Mouse (Mus musculus): ENCODE measurements at regions not wholly inside any gene's neighbourhood (a gene's known extent, or its start where the extent isn't known, plus 50 kb on each side); places are given as distances from the start of the nearest gene placed in this dataset.

DNA sequence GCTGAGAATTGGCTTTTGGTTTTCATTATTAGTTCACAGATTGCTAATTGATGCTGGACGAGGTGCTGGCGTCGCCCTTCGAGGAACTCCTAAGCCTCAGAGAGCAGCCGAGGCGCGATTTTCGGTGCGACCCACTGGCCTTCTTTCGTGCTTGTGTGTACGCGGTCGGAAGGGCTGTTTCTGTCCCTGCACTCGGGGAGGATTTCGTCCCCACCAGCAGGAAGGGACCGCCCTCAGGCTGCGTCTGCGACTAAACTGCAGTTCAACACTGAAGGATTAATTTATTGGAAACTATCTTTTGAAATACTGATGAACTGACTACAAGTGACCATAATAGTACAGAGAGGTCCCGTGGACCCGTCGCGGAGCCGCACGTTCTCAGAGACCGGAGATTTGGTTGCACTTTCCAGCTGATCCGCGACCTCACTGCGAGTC lies 228.4 kb upstream of the Sall1 start:
- TF ChIP-seq GATA4 (IDR thresholded peaks at IDR 0.05; ENCODE audit: insufficient replicate concordance, low read length), result no peak

DNA sequence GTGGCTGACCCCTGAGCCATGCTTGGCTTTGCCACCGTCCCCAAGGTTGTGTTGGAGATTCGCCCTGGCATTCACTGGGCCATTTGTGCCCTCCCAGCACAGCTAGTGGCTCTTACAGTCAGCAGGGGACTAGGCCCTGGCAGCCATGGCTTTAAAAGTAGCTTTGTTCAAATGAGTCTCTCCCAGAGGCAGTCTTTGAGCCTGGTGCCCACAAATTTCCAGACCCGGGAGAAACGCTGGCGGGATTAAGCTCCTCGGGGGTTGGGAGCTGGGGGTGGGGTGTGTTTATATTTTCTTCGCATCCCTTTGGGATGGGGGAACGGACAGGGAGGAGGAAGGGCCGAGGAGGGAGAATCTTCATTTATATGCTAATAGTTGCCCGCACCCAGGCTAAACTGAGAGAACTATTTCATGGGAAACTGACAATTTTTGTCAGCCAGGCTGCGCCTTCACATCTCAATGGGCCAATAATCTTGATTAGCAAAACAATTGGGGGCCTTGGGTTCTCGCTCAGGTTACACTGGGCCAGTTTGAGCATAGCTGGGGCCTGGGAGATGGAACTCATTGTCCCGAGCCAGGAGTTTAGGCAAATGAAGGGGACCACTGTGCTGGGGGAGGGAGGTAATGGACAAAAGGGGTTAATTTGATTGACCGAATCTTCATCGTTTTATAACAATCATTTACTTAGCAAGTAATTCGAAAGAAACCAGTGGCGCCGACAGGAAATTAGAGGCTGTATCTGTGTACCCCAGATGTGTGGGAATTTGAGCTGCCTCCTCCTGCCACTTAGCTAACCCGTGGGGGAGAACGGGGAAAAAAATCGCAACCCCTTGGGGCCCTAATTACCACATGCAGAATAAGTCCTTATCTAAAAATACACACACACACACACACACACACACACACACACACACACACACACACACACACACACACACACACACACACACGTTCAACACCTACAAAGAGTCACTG lies 227.7 kb upstream of the Sall1 start:
- no peak for TF ChIP-seq GATA4 (IDR thresholded peaks at IDR 0.05; ENCODE audit: insufficient replicate concordance, low read length)

DNA sequence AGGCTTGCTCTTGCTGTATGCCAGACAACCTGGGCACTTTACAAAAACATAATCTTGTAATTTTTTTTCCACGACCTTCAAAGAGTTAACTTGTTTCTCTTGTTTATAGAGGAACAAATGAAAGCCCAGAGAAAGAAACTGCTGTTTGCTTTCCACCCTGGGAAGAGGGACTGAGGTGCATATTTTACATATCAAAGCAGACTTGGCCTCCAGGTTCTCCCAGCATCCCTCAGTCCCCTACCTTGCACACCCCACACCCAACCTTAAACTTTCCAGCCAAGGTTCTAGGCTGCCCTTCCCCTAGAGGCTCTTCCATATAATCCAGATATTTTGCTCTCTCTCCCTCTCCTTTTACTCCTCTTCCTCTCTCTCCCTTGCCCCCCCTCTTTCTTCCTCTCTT lies 226.0 kb upstream of the Sall1 start:
- TF ChIP-seq GATA4 (IDR thresholded peaks at IDR 0.05; ENCODE audit: insufficient replicate concordance, low read length), result no peak

DNA sequence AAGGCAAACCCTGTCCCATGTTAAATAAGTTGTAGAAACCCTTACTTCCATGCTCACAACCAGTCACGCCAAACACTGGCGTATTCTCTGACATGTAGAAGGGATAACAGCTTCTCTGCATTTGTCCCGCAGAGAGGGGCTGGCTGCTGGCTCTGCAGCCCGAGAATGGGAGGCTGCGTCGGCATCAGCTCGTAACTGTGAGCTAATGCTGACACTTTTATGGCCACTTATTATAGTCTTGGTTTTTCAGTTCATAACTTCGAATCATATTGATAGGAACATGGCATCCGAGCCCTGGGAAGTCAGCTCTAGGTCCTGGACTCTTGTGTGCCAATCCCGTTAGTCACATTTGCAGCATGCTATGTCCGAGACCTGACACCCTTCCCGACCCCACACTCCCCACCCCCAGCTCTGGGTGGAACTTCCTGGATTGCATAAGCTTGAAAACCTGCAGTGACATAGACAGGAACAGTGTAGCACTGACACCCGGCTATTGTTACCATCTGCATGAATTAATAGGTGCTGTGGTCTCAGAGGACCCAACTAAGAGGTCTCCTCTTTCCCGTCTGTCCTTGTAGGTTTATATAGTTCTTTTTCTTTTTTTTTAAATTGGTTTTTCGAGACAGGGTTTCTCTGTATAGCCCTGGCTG lies 217.3 kb upstream of the Sall1 start:
- TF ChIP-seq GATA4 (IDR thresholded peaks at IDR 0.05; ENCODE audit: insufficient replicate concordance, low read length), result no peak

DNA sequence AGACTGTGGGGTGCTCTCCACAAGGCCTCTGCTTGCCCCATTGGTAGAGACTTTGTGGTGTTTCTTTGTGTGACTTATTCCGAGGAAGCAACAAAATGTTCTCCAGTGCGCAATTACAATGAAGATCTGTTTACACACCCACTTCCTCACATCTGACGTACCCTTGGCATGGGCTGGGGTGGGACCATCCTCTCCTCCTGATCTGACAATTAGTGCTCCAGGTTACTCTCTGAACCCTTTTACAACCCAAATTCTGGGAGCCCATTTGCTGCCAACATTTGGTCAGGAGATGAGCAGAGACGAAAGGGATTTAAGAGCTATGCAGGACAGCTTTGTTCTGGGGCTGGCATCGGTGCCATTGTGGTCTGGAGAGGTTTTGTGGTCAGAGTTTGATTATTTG lies 215.9 kb upstream of the Sall1 start:
- TF ChIP-seq GATA4 (IDR thresholded peaks at IDR 0.05; ENCODE audit: insufficient replicate concordance, low read length), result no peak

DNA sequence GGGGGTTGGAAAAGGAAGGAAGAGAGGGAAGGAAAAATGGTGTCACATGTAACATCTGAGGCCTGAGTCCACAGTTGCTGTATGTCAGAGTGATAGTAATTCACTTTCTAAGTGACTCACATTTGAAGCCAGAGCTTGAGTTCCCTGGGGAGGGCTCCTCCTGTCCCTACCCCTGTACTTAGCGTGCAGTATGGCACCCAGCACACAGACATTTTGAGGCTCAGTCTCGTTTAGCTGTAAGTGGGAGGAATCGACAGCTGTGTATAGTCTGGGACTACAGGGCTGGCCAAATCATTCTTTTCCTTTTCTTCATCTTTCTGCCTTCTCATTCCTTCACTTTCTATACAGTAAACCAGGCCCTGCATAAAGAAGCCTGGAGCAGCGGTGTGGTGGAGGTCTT lies 202.4 kb upstream of the Sall1 start:
- no peak for TF ChIP-seq GATA4 (IDR thresholded peaks at IDR 0.05; ENCODE audit: insufficient replicate concordance, low read length)

DNA sequence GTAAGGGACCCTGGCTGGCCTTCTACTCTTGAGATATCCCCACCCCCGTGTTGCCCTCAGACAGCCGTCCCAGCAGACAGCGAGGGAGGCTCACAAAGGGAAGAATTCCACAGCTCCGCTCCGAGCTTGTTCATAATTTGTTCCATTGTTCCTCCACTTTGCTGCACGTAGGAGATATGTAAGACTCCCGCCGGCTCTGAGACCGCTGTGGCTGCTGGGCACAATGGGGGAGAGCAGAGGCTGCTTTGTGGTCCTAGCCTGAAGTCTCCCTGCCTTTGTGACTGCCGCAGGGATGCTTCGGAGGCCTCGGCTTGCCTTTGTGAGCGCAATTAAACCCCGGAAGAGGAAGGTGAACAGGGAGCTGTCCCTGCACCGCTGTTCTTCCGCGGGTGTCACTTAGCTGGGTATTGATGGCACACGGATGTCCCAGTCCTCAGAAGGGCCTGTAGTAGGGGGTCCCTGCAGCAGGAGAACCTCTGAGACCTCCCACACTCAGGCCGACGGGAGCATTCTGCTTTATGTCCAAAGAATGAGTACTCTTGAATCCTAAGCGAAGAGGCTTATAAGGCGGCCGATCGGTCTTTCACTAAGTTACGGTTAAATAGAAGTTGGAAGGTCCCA lies 201.3 kb upstream of the Sall1 start:
- no peak for TF ChIP-seq GATA4 (IDR thresholded peaks at IDR 0.05; ENCODE audit: insufficient replicate concordance, low read length)

DNA sequence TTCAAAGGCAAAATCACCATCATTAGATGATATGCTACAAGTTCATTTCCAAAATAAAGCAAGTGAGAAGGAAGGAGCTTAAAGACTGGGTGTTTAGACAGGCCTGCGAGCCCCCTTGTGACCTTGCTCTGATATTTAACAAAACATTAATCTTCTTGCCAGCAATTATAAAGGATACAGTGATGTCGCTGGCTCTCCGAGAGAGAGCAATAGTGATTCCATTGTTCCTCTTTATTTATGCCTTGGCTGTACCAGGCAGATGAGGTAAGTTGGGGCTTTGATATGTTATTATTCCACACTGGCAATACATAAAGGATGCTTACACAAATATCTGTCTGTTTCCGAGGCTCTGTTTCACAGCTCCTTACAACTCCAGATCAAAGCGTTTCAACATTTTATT lies 197.7 kb upstream of the Sall1 start:
- no peak for TF ChIP-seq GATA4 (IDR thresholded peaks at IDR 0.05; ENCODE audit: insufficient replicate concordance, low read length)

DNA sequence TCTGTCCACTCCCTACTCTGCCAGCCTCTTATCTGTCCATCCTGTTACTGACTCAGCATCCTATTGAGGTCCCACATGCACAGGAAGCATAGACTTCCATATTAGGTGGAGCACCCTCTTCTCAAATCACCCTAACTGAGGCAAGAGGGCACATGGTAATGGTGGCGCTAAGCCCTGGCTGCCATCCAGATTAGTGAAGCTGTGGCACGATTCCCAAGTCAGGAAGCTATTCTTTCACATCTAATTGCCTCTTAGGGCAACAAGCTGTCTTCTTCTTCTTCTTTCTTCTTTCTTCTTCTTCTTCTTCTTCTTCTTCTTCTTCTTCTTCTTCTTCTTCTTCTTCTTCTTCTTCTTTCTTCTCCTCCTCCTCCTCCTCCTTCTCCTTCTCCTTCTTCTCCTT lies 195.7 kb upstream of the Sall1 start:
- no peak for TF ChIP-seq GATA4 (IDR thresholded peaks at IDR 0.05; ENCODE audit: insufficient replicate concordance, low read length)

DNA sequence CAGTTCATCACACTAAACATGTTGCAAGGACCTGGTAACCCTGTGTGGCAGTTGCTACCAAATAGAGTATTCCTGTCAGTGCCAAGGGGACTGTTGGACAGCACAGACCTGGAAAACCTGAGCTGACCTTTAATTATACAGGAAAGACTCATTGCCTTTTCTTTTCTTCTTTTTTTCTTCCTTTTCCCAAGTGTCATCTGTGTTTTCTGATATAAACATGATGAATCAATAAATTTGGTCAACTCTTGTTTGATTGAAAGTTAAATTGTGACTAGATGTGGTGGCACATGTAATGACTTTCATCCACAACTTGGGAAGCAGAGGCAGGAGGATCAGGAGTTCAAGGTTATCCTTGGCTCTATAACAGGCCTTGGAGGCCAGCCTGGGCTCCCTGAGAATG lies 190.1 kb upstream of the Sall1 start:
- TF ChIP-seq GATA4 (IDR thresholded peaks at IDR 0.05; ENCODE audit: insufficient replicate concordance, low read length), result no peak

DNA sequence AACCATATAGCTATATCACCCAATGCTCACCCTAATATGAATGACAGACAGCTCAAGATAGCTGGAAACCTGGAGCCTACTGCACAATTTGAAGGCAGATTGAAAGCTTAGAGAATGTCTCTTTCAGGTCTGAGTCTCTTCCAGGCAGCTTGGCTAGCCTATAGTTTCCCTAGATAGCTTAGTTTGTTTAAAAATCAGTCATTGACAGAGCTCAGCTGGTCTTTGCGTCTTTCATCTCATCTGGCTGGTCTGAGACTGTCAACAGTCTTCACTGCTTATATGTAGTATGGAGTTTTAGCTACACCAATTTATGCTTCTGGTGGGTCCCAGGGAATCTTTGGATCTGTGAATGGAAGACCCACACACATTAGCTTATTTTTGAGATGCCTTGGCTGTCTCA lies 188.4 kb upstream of the Sall1 start:
- no peak for TF ChIP-seq GATA4 (IDR thresholded peaks at IDR 0.05; ENCODE audit: insufficient replicate concordance, low read length)

DNA sequence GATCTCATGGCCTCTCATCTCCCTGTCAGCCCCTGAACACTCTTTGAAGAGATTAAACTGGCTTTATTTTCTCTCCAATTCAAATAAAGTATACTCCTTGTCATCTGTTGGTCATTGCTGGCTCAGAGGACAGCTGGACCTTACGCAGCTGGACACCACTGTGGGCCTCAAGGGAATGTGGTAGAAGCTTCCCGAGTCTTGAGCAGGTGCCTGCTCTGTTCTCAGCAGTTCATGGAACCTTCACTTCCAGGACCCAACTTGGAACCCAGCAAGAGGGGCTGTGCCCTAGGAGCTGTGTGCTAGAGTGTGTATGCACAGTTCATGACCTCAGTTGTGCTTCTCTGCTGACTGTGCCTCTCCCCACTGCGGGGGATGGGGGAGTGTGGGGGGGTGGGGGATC lies 185.2 kb upstream of the Sall1 start:
- no peak for TF ChIP-seq GATA4 (IDR thresholded peaks at IDR 0.05; ENCODE audit: insufficient replicate concordance, low read length)

DNA sequence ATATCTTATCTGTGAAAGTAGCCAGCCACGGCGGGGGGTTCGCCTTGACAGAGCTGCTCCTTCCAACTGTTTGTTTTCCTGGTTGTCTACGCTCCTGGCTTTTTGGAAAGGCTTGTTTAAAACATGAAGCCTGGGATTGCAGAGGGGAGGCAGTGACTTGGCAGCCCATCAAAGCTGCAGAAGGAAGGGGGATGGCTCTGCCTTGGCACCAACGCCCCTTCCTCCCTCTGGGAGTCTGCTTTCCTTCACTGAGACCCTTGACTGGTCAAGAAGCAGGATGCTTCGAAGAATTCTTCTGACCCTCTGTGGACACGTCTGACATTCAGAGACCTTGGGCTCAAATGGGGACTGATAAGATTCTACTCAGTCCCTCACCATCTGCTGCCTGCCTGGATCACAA lies 176.9 kb upstream of the Sall1 start:
- TF ChIP-seq GATA4 (IDR thresholded peaks at IDR 0.05; ENCODE audit: insufficient replicate concordance, low read length), result no peak

DNA sequence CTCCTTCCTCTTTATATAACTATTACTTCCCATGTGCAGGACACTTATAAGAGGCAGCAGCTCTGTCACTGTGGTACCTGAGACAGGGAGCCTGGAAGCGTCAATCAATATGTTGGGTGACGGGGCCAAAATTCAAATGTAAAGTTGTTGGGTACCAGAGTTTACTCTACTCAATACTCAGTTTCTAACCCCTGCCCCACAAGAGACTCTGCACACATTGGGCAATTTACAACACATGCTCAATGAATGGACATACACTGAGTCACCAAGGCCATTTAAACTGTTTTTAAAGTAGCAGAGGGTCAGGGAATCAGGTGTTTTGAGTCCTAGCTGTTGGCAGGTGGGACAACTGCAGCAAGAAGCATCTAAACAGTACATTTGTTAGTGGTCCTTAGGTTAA lies 176.4 kb upstream of the Sall1 start:
- TF ChIP-seq GATA4 (IDR thresholded peaks at IDR 0.05; ENCODE audit: insufficient replicate concordance, low read length), result no peak

DNA sequence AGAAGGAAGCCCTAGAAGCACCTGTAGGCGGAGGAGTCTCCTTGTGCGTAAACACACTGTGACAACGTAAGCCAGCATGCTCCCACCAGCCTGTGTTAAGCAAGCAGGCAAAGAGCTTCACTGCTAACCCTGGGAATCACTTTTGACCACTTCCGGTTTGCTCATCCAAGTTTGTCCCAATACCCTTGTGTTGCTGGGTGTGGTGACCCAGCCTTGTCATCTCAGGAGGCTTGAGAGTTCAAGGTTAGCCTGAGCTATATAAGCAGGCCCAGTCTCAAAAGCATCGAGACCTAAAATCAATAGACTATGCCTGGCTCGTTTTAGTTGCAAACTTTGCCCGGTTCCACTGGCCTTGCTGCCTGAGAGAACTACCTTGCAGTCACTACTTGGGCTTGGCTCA lies 175.2 kb upstream of the Sall1 start:
- no peak for TF ChIP-seq GATA4 (IDR thresholded peaks at IDR 0.05; ENCODE audit: insufficient replicate concordance, low read length)

DNA sequence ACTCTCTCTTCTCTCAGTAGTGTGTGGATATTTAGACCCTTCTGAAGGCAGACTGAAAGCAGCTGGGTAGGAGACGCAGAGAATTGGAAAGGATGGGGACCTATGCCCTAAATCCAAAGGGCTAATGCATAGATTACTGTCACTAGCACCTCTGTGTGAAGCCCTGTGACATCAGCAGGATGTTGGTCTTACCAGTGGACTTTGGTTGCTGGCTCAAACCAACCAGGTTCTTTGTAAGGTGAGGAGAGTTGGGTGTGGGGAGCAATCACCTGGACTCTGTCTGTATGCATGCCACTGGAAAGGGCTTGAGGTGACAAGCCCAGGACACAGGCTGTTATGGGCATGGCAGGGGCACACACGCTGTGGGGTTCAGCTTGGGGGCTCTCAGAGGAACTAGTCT lies 173.7 kb upstream of the Sall1 start:
- no peak for TF ChIP-seq GATA4 (IDR thresholded peaks at IDR 0.05; ENCODE audit: insufficient replicate concordance, low read length)

Data from liver, adult (tissue).